Mouse (Mus musculus) spleen, adult 2 months (tissue): ENCODE results near the gene Prss44.

Experiments
- CTCF ChIP-seq: fragments of 200-500 bp; IDR thresholded peaks from 2 replicates; pipeline ENCODE4 v1.5.1; 2011; ENCODE audit warnings: mild to moderate bottlenecking, inconsistent platforms; ENCODE audit not compliant: insufficient read depth, insufficient read length, insufficient replicate concordance; ENCODE audit errors: extremely low read depth
- POLR2A ChIP-seq: fragments of 200-500 bp; IDR thresholded peaks from 2 replicates; pipeline ENCODE4 v1.6.1; 2011; ENCODE audit warnings: low read depth, low read length, inconsistent platforms

GRCm38 (mm10) chr9:110778559-110778958 lies 35.2 kb upstream of the Prss44 start:
- no peak for TF ChIP-seq CTCF
- TF ChIP-seq POLR2A, result no peak
